Mouse (Mus musculus): Measurements from ENCODE around the gene Mkrn3. TPM values are rescaled to one million over a fixed set of nuclear protein-coding genes. Genes with fewer than 3 reads are reported as not detected.

Gene Mkrn3
- polyA plus RNA-seq (2015; fragmentation: Nextera tagmentation; extraction: Ambion mirVana), result 23.5 and 26.4 TPM in 2 replicates

DNA sequence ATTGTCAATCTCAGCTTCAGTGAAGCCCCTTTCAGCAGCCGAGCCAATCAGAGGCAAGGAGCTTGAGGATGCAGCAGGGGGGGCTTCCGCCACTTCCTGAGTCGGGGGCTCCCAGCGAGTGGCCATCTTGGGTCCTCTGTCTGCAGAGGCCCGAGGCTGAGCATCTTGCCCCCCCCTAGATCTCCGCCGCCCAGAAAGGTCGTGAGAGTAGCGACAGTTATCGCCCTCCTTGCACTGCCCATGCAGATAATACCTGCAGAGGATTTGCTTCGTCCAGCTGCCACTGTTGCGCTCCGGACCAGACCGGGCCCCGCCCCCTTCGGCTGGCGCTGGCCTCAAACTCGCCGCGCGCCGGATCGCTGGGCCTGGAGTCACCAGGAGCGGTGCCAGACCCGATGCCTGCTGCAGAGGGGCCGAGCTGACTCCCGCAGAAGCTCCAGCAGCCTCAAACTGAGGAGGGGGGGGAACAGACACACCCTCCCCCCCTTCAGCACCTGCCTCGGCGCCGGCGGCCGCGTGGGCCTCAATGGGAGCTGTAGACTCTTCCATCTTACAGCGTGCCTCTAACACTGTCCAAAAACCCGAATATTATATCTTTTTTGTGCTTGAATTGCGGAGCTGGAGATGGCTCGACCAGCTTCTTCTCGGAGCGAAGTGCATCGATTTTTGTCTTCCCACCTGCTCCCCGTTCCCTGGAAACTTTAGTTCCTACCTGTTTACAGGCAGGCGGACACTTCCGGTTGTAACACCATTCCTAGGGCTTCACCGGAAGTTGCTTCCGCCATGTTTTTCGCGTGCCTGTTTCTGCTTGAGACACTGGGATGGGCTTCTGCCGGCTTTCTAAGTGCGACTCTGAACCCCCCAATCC, at the start of gene Mkrn3:
Gene Mkrn3, minus strand, starts transcription at position 647 of the 868 bp plus-strand sequence.
- ATAC-seq, result peak; percentile 91
- WGBS, result 28% methylated on average over 49 of the region's 49 CpGs
- H3K27me3 ChIP-seq, result no peaks in the 10 kb centered on the region

GRCm38 (mm10) chr7:62463878-62464755, 44.2 kb upstream of the Mkrn3 start, which contains the start of gene Peg12:
Peg12 (minus strand) TSS chr7:62464510.
- ATAC-seq, result peak; percentile 77
- Histone ChIP-seq H3K9ac (replicated peaks) (peak within 1 kb of the TSS; percentile 83), H3K27me3 (no peaks in the 10 kb centered on the region), H3K27ac (peak within 1 kb of the TSS; percentile 85), H3K4me2 (replicated peaks) (peak within 1 kb of the TSS; percentile 62), H3K4me1 (replicated peaks) (peaks cover 10% of the 10 kb centered on the region; the same call in 1 of the 2 replicates), H3K36me3 (no peaks in the 10 kb centered on the region), H3K9me3 (0 out of 2 replicates have a peak, but pooled peaks cover 5% of the 10 kb centered on the region), H3K4me3 (replicated peaks) (peak within 1 kb of the TSS; percentile 64)
- 15% methylated on average over 77 of the region's 82 CpGs for WGBS

More for the DNA sequence above, at the start of gene Mkrn3:
- Histone ChIP-seq H3K9me3 (peaks cover 12% of the 10 kb centered on the region; the same call in 1 of the 2 replicates), H3K4me2 (replicated peaks) (peak within 1 kb of the TSS; percentile 73), H3K9ac (replicated peaks) (peak within 1 kb of the TSS; percentile 92), H3K36me3 (no peaks in the 10 kb centered on the region), H3K4me1 (replicated peaks) (peaks cover 6% of the 10 kb centered on the region), H3K4me3 (replicated peaks) (peak within 1 kb of the TSS; percentile 76), H3K27ac (peak within 1 kb of the TSS; percentile 97)

DNA sequence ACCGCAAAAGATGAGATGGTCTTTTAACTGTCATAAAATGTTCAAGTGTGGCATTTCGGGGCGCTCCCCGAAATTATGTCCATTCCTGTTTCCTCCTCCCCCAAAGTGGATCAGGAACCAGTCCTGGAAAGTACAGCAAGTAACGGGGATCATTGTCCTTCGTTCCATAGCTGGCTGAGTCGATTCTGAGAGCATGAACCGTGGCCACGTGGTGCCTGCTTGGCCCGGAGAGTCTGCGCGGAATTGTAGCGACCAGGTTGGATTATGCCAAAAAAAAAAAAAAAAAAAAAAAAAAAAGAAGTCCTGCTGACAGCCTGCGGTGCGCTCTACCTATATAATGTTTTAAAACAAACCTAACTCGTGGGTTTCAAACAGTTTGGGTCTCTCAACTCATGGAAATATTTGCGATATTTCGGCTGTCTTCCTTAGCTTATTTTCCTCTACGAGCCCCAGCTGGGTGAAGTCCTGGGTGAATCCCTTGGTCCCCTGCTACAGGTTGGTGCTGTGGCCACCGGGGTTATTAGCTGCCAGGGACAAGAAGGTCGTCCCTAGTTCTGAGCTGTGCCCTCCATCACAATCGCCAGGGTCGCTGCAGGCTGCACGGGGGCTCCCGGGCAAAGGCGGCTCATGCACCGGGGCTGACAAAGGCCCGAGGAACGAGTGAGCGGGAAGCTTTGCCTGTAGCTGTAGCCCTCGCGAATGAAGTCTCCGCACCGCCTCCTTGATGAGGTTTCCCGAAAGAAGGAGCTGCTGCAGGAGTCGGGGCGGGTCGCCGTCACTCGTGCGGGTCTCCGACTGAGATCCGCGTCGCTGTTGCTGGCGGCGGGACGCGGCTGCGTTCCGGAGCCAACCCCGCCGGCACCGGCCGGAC, 43.3 kb upstream of the Mkrn3 start:
- Histone ChIP-seq H3K9ac (replicated peaks) (peak overlapping the region; percentile 83), H3K36me3 (no peaks in the 10 kb centered on the region), H3K4me2 (replicated peaks) (peak overlapping the region; percentile 62), H3K27me3 (no peaks in the 10 kb centered on the region), H3K27ac (peak overlapping the region; percentile 85), H3K9me3 (0 out of 2 replicates have a peak, but pooled peaks cover 5% of the 10 kb centered on the region), H3K4me1 (replicated peaks) (peaks cover 10% of the 10 kb centered on the region; the same call in 1 of the 2 replicates), H3K4me3 (replicated peaks) (peak overlapping the region; percentile 64)
- 30% methylated on average over 55 of the region's 55 CpGs for WGBS
- peak; percentile 57 for ATAC-seq

DNA sequence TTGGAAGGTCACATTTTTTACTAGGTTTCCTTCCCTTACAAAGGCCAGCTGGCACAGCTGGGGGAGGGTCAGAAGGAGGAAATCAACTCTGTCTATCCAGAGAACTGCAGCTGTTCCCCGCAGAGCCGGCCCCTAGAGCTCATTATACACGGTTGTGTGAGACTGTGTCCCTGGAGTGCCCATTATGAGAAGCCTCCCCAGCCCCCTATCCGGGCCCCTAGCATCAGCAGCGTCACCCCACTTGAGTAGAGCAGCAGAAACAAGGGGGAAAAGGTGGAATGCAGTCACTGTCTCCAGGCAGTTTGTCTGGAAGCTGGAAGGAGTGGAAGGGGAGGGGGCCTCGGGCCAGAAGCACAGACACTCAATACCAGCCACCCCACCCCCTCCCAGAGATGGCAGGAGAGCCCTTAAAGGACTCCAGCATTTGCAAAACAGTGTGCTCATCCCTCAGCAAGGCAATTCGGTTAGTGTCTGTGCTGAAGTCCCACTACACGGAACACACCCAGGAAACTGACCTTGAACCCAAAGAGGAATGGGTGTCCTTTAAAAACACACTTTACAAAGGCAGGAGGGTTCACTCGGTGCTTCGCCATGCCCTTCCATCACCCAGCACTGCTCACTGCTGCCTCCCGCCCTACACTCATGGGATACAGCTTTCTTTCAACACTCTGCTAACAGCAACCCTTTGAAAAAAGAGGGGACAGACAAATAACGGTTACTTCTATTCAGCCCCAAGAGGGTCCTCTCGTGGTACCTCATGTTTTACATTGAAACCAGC, 42.5 kb upstream of the Mkrn3 start:
- Histone ChIP-seq H3K4me1 (replicated peaks) (peaks cover 10% of the 10 kb centered on the region; the same call in 1 of the 2 replicates), H3K4me2 (replicated peaks) (peak overlapping the region; percentile 62), H3K9me3 (0 out of 2 replicates have a peak, but pooled peaks cover 5% of the 10 kb centered on the region), H3K9ac (replicated peaks) (peak overlapping the region; percentile 60), H3K4me3 (replicated peaks) (peak overlapping the region; percentile 64), H3K27ac (peak overlapping the region; percentile 85), H3K36me3 (no peaks in the 10 kb centered on the region), H3K27me3 (no peaks in the 10 kb centered on the region)
- WGBS, result 30% methylated on average over 13 of the region's 13 CpGs
- peak; percentile 84 for ATAC-seq

GRCm38 (mm10) chr7:62452353-62452752, 32.4 kb upstream of the Mkrn3 start:
- Histone ChIP-seq H3K9me3 (no peaks in the 10 kb centered on the region; the same call in 1 of the 2 replicates), H3K4me2 (replicated peaks) (no peak overlapping the region), H3K4me1 (replicated peaks) (no peaks in the 10 kb centered on the region), H3K4me3 (replicated peaks) (no peak overlapping the region), H3K27me3 (no peaks in the 10 kb centered on the region), H3K36me3 (no peaks in the 10 kb centered on the region), H3K9ac (replicated peaks) (no peak overlapping the region), H3K27ac (no peak overlapping the region)
- WGBS, result 27% methylated on average over 2 of the region's 2 CpGs
- ATAC-seq, result no peak

GRCm38 (mm10) chr7:62445431-62446165, 25.7 kb upstream of the Mkrn3 start:
- H3K4me3 ChIP-seq (replicated peaks), result no peak overlapping the region
- ATAC-seq, result peak; percentile 63; the same call in 1 of the 2 replicates
- H3K27ac ChIP-seq, result peak overlapping the region; percentile 53
- no peak overlapping the region for H3K4me2 ChIP-seq (replicated peaks)
- H3K9me3 ChIP-seq, result peaks cover 7% of the 10 kb centered on the region; the same call in 1 of the 2 replicates
- H3K9ac ChIP-seq (replicated peaks), result no peak overlapping the region
- H3K4me1 ChIP-seq (replicated peaks), result 0 out of 2 replicates have a peak, but pooled peaks cover 8% of the 10 kb centered on the region
- H3K36me3 ChIP-seq, result no peaks in the 10 kb centered on the region
- H3K27me3 ChIP-seq, result no peaks in the 10 kb centered on the region

- Histone ChIP-seq H3K27me3 (no peaks in the 10 kb centered on the region), H3K4me1 (replicated peaks) (no peaks in the 10 kb centered on the region), H3K9ac (replicated peaks) (no peak overlapping the region), H3K4me2 (replicated peaks) (no peak overlapping the region), H3K36me3 (no peaks in the 10 kb centered on the region), H3K4me3 (replicated peaks) (no peak overlapping the region), H3K9me3 (no peaks in the 10 kb centered on the region), H3K27ac (no peak overlapping the region)
- ATAC-seq, result no peak
- 41% methylated on average over 2 of the region's 2 CpGs for WGBS
These were observed 16.5 kb upstream of the Mkrn3 start for GRCm38 (mm10) chr7:62436394-62436793.

- no peak overlapping the region for H3K27ac ChIP-seq
- H3K36me3 ChIP-seq, result no peaks in the 10 kb centered on the region
- 36% methylated on average over 3 of the region's 3 CpGs for WGBS
- no peaks in the 10 kb centered on the region for H3K27me3 ChIP-seq
- no peak overlapping the region for H3K9ac ChIP-seq (replicated peaks)
- no peak overlapping the region for H3K4me3 ChIP-seq (replicated peaks)
- H3K4me2 ChIP-seq (replicated peaks), result no peak overlapping the region
- ATAC-seq, result no peak
- H3K9me3 ChIP-seq, result no peaks in the 10 kb centered on the region
- H3K4me1 ChIP-seq (replicated peaks), result no peaks in the 10 kb centered on the region
These were observed 13.3 kb upstream of the Mkrn3 start for GRCm38 (mm10) chr7:62433243-62433642.

- no peaks in the 10 kb centered on the region for H3K9me3 ChIP-seq
- no peak overlapping the region for H3K4me3 ChIP-seq (replicated peaks)
- no peak overlapping the region for H3K4me2 ChIP-seq (replicated peaks)
- H3K27me3 ChIP-seq, result no peaks in the 10 kb centered on the region
- no peaks in the 10 kb centered on the region for H3K36me3 ChIP-seq
- H3K27ac ChIP-seq, result no peak overlapping the region
- H3K4me1 ChIP-seq (replicated peaks), result no peaks in the 10 kb centered on the region
- 22% methylated on average over 8 of the region's 8 CpGs for WGBS
- ATAC-seq, result no peak
- H3K9ac ChIP-seq (replicated peaks), result no peak overlapping the region
These were observed 8.4 kb upstream of the Mkrn3 start for GRCm38 (mm10) chr7:62428337-62428736.

- Histone ChIP-seq H3K9me3 (peaks cover 12% of the 10 kb centered on the region; the same call in 1 of the 2 replicates), H3K9ac (replicated peaks) (peak overlapping the region; percentile 41), H3K4me3 (replicated peaks) (peak overlapping the region; percentile 31), H3K27ac (peak overlapping the region; percentile 80), H3K4me1 (replicated peaks) (peaks cover 3% of the 10 kb centered on the region), H3K36me3 (no peaks in the 10 kb centered on the region), H3K4me2 (replicated peaks) (peak overlapping the region; percentile 40), H3K27me3 (no peaks in the 10 kb centered on the region)
- WGBS, result 30% methylated on average over 4 of the region's 4 CpGs
- ATAC-seq, result peak; percentile 26
These were observed 3.3 kb upstream of the Mkrn3 start for GRCm38 (mm10) chr7:62423210-62423609.
